Mouse (Mus musculus) heart, embryonic 13.5 days (tissue): Measurements from ENCODE around the gene Sorcs3. TPM values are rescaled to one million over a fixed set of nuclear protein-coding genes. Genes with fewer than 3 reads are reported as not detected.

Source experiments
- ATAC-seq: fragments of 200-750 bp; cut with Nextera tagmentation; 2 replicates; pipeline ENCODE4 v1.8.0; 2017; ENCODE audit warnings: moderate TSS enrichment; ENCODE audit not compliant: insufficient number of reproducible peaks, low FRiP score, low TSS enrichment; ENCODE audit errors: extremely low read depth
- H3K27ac ChIP-seq: fragments of 300-500 bp; sonication (generic); replicated peaks from 2 replicates; pipeline ENCODE4 v1.5.1; 2015; ENCODE audit warnings: moderate library complexity, mild to moderate bottlenecking, inconsistent platforms
- H3K27me3 ChIP-seq: fragments of 300-500 bp; sonication (generic); replicated peaks from 2 replicates; pipeline ENCODE4 v1.6.1; 2015; ENCODE audit warnings: mild to moderate bottlenecking, inconsistent platforms
- H3K36me3 ChIP-seq: fragments of 300-500 bp; sonication (generic); 2 replicates; pipeline ENCODE4 v1.6.1; 2015; ENCODE audit warnings: mild to moderate bottlenecking, inconsistent platforms
- H3K4me1 ChIP-seq: fragments of 300-500 bp; sonication (generic); 2 replicates; pipeline ENCODE4 v1.6.1; 2015; ENCODE audit warnings: inconsistent platforms
- H3K4me2 ChIP-seq: fragments of 300-500 bp; sonication (generic); 2 replicates; pipeline ENCODE4 v1.6.1; 2015; ENCODE audit warnings: inconsistent platforms, mild to moderate bottlenecking, moderate library complexity
- H3K4me3 ChIP-seq: fragments of 300-500 bp; sonication (generic); 2 replicates; pipeline ENCODE4 v1.5.1; 2015; ENCODE audit warnings: moderate library complexity, mild to moderate bottlenecking, inconsistent platforms
- H3K9ac ChIP-seq: fragments of 300-500 bp; sonication (generic); 2 replicates; pipeline ENCODE4 v1.6.1; 2015; ENCODE audit warnings: inconsistent platforms, mild to moderate bottlenecking, moderate library complexity
- H3K9me3 ChIP-seq: fragments of 300-500 bp; sonication (generic); 2 replicates; pipeline ENCODE4 v1.6.1; 2016; ENCODE audit warnings: inconsistent platforms
- WGBS: fragments of 180-500 bp; shearing (Covaris S2); methylation state at CpG from one replicate; pipeline ENCODE4 v1.1.7; 2015; ENCODE audit warnings: mixed read lengths; 5-methylcytosine and 5-hydroxymethylcytosine counted together
- polyA plus RNA-seq: library from polyadenylated mRNA; unstranded; fragments of >200 nt; fragmentation: Nextera tagmentation; extraction: Ambion mirVana; gene quantifications from 2 replicates; pipeline ENCODE4 v1.2.1, GENCODE M21; 2015

Sorcs3 gene
- polyA plus RNA-seq, result 0.23 and 0.48 TPM in 2 replicates

- no peak for ATAC-seq
- Histone ChIP-seq H3K4me3 (peak within 1 kb of the TSS; percentile 60), H3K9ac (peak within 1 kb of the TSS; percentile 74), H3K27ac (no peak within 1 kb of the TSS), H3K36me3 (no peaks in the 10 kb centered on the region), H3K4me2 (peak within 1 kb of the TSS; percentile 95), H3K4me1 (peaks cover 29% of the 10 kb centered on the region), H3K27me3 (peaks cover 79% of the 10 kb centered on the region), H3K9me3 (no peaks in the 10 kb centered on the region)
- under 1% methylated on average over 70 of the region's 70 CpGs for WGBS
Measured at GRCm38 (mm10) chr19:48205929-48206814, at the start of gene Sorcs3. TSS of gene Sorcs3 (plus strand) at chr19:48206025.

DNA sequence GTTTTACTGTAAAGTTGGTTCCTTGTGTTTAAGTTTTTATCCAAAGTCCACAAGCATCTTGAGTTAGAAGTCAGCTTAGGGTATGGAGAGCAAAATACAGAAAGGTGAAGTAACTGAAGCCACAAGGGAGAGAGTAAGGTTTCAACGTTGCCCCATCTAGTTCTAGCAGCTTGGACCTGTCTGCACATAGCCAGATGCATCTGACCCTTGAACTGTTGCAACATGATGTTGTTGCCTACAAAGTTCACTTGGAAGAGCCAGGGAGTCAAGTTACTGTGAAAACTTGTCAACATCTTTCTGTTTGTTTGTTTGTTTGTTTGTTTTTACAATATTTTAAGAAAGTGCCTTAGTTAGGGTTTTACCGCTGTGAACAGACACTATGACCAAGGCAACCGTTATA is 40.5 kb upstream of the Sorcs3 start:
- Histone ChIP-seq H3K9ac (no peak overlapping the region), H3K27ac (no peak overlapping the region), H3K4me3 (no peak overlapping the region), H3K36me3 (no peaks in the 10 kb centered on the region), H3K4me1 (no peaks in the 10 kb centered on the region), H3K9me3 (no peaks in the 10 kb centered on the region), H3K4me2 (no peak overlapping the region), H3K27me3 (no peaks in the 10 kb centered on the region)
- 79% methylated on average over 3 of the region's 3 CpGs for WGBS
- no peak for ATAC-seq

DNA sequence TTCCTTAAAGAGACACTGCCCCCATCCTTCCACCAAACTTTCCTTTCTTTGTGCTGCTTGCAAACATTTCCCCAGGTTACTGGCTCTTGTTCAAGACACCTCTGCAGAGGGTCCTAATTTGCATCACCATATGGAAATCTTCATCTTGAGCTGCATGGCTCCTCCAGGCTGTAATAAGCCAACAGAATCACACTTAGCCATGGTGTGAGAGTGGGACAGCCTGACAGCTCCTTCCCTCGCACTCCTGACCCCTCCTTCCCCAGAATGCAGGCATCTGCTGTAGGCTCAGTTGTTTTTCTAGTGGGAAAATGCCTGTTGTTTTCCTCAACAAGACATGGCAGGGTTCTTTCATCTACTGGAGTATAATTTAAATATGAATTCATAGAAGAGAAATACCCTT is 38.7 kb upstream of the Sorcs3 start:
- Histone ChIP-seq H3K9ac (no peak overlapping the region), H3K4me2 (no peak overlapping the region), H3K9me3 (no peaks in the 10 kb centered on the region), H3K27ac (no peak overlapping the region), H3K4me3 (no peak overlapping the region), H3K36me3 (no peaks in the 10 kb centered on the region), H3K4me1 (no peaks in the 10 kb centered on the region), H3K27me3 (no peaks in the 10 kb centered on the region)
- 25% methylated on average over 1 of the region's 1 CpGs for WGBS
- ATAC-seq, result no peak

- no peak overlapping the region for H3K27ac ChIP-seq
- no peaks in the 10 kb centered on the region for H3K27me3 ChIP-seq
- no peak for ATAC-seq
- no peak overlapping the region for H3K9ac ChIP-seq
- no peaks in the 10 kb centered on the region for H3K4me1 ChIP-seq
- no peaks in the 10 kb centered on the region for H3K9me3 ChIP-seq
- no peak overlapping the region for H3K4me3 ChIP-seq
- H3K4me2 ChIP-seq, result no peak overlapping the region
- 43% methylated on average over 5 of the region's 5 CpGs for WGBS
- no peaks in the 10 kb centered on the region for H3K36me3 ChIP-seq
Measured at GRCm38 (mm10) chr19:48168284-48168683, 37.5 kb upstream of the Sorcs3 start.

DNA sequence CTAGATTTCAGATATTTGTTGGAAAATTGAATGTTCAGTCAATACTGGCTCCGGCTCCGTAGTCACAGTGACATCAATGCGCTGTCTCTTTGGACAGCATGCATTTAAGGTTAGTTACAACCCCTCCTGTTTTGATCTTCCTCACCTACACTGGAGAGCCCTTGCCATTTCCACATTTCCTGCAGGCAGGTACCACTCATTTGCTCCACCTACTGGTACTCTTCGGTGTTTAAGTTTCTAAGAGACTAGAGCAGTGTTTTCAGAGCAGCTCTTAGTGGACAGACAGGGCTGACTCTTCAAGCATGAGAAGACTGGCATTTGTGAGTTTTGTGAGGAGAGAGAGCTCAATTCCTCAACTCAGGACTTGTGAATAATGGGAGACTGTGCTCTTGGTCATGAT is 31.1 kb upstream of the Sorcs3 start:
- Histone ChIP-seq H3K27me3 (no peaks in the 10 kb centered on the region), H3K4me3 (no peak overlapping the region), H3K36me3 (no peaks in the 10 kb centered on the region), H3K9me3 (no peaks in the 10 kb centered on the region), H3K27ac (no peak overlapping the region), H3K4me2 (no peak overlapping the region), H3K4me1 (no peaks in the 10 kb centered on the region), H3K9ac (no peak overlapping the region)
- 61% methylated on average over 4 of the region's 4 CpGs for WGBS
- ATAC-seq, result no peak

DNA sequence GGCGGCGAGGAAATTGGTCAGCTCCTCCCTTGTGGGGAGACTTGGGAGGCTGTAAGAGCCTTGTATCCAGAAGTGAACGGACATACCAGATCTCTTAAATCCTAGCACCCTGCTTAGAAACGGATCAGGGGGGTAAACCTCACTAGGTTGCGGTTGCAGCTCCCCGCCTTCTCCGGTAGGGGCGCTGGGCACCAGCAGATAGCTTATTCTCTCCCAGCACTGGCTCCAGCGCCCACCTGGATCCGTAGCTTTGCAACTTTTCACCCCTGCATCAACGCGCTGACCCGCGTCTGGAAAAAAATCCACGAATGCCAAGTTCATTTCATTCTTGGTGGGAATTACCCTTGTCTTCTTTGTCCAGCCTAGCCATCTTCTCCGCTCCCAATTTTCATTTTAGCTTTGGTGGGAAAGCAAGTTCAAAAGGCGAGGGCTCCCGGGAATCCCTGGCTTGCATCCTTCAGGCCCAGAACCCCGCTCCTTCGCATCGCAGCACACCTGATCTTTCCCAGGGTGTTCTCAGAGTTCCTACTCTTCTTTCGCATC is 1.8 kb upstream of the Sorcs3 start:
- no peak for ATAC-seq
- WGBS, result 3% methylated on average over 21 of the region's 22 CpGs
- Histone ChIP-seq H3K4me2 (peak overlapping the region; percentile 95), H3K9ac (no peak overlapping the region), H3K27ac (no peak overlapping the region), H3K4me1 (peaks cover 29% of the 10 kb centered on the region), H3K4me3 (peak overlapping the region; percentile 60), H3K27me3 (peaks cover 62% of the 10 kb centered on the region), H3K9me3 (no peaks in the 10 kb centered on the region), H3K36me3 (no peaks in the 10 kb centered on the region)

DNA sequence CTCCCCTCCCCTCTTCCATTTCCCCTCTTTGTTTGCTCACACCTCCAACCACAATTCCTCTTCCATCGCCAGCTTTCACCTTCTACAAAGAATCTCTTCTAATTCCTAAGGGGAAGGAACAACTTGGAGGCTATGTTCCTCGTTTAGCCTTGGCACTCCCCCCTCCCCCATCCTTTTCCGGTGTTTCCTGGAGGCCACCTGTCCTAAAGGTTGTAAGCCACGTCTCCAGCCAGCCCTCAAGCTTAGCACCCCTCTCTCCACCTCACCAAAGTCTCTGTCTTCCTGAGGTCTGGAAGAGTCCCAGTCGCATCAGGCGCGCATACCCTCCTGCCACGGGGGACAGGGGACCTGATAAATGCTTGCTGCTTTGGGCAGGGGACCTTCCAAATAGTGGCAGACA is 1.3 kb upstream of the Sorcs3 start:
- peak overlapping the region; percentile 95 for H3K4me2 ChIP-seq
- no peak for ATAC-seq
- H3K27me3 ChIP-seq, result peaks cover 67% of the 10 kb centered on the region
- WGBS, result 1% methylated on average over 8 of the region's 8 CpGs
- peaks cover 29% of the 10 kb centered on the region for H3K4me1 ChIP-seq
- H3K27ac ChIP-seq, result no peak overlapping the region
- no peak overlapping the region for H3K9ac ChIP-seq
- H3K4me3 ChIP-seq, result peak overlapping the region; percentile 60
- no peaks in the 10 kb centered on the region for H3K36me3 ChIP-seq
- no peaks in the 10 kb centered on the region for H3K9me3 ChIP-seq

GRCm38 (mm10) chr19:48204892-48205761 is 698 bp upstream of the Sorcs3 start:
- no peaks in the 10 kb centered on the region for H3K9me3 ChIP-seq
- H3K4me2 ChIP-seq, result peak overlapping the region; percentile 95
- ATAC-seq, result no peak
- no peaks in the 10 kb centered on the region for H3K36me3 ChIP-seq
- peak overlapping the region; percentile 74 for H3K9ac ChIP-seq
- no peak overlapping the region for H3K27ac ChIP-seq
- peaks cover 29% of the 10 kb centered on the region for H3K4me1 ChIP-seq
- under 1% methylated on average over 43 of the region's 62 CpGs for WGBS
- peak overlapping the region; percentile 60 for H3K4me3 ChIP-seq
- H3K27me3 ChIP-seq, result peaks cover 74% of the 10 kb centered on the region

DNA sequence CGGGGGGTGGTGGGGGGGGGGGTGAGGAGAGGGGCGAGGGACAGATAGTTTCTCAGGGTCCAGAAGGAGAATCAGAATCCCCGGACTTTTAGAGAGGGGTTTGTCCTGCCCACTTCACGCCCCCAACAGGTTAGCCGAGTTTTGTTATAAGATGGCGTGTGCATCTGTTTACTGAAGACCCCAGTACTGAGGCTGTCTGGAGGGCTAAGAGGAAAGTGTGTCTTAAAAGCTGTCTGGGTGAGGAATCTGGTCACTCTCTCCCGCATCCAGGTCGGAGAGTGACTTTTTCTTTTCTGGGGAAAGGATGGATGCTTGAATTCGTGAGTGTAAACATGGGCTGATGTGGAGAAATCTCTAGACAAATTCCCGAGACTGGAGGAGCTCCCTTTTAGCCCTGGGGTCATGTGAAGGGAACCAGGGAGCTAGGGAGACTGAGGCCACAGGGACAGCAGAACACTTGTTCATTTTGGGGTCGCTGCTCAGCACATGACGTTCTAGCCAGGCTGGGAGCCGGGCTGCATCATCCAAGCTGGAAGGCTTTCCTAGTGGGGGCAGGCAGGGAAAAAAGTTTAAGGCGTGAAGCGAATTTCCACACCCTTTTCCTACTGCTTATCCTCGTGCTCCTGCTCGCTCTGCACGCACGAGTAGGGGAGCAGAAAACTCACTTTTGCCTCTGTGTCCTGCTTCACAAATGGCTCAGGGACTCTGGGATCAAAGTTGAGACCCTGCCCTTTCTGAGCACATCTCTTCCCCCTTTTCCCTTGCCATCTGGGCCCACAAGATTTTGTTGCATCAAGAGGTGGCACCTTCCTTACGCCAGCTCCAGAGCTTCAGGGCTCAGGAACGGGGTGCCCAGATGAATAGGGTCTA is 1.3 kb downstream of the Sorcs3 start:
- H3K4me1 ChIP-seq, result peaks cover 29% of the 10 kb centered on the region
- H3K27ac ChIP-seq, result no peak overlapping the region
- ATAC-seq, result no peak
- H3K9me3 ChIP-seq, result peaks cover 3% of the 10 kb centered on the region
- peak overlapping the region; percentile 95 for H3K4me2 ChIP-seq
- WGBS, result 3% methylated on average over 21 of the region's 21 CpGs
- peaks cover 79% of the 10 kb centered on the region for H3K27me3 ChIP-seq
- H3K36me3 ChIP-seq, result no peaks in the 10 kb centered on the region
- peak overlapping the region; percentile 60 for H3K4me3 ChIP-seq
- peak overlapping the region; percentile 74; the same call in 1 of the 2 replicates for H3K9ac ChIP-seq

DNA sequence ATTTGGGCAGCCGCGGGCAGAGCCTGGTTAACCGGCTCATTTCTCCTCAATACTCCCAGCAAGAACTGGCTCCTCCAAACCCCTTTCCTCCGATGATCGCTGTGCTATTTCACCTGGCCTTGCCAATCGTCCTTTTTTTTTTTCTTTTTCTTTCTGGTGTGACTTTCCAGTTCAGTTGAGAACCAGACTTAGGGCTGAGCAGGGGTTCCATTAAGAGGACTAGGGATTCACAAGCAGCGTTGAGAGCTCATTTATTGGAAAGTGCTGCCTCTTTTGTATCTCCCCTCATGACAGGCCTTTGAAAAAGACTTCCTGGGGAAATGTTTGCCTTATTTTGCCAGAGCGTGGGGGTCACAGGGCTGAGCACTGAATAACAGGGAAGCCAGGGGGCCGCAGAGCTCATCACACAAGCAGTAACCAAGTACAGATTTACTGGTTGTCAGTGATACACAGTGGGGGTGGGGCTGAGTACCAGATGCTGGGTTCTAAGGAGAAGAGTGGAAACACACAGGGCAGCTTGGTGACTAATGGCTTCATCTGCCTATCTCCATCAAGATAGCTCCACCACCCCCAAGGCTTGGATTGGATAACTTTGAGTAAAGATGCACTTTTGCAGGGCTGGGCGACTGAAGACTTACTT is 2.0 kb downstream of the Sorcs3 start:
- Histone ChIP-seq H3K27ac (no peak overlapping the region), H3K36me3 (no peaks in the 10 kb centered on the region), H3K4me1 (peaks cover 29% of the 10 kb centered on the region), H3K9me3 (peaks cover 5% of the 10 kb centered on the region), H3K4me2 (peak overlapping the region; percentile 95), H3K27me3 (peaks cover 78% of the 10 kb centered on the region), H3K4me3 (peak overlapping the region; percentile 60; the same call in 1 of the 2 replicates), H3K9ac (no peak overlapping the region)
- 9% methylated on average over 10 of the region's 10 CpGs for WGBS
- ATAC-seq, result no peak
